Mouse (Mus musculus): ENCODE data around the gene Ltf. TPM values are rescaled to one million over a fixed set of nuclear protein-coding genes. Genes with fewer than 3 reads are reported as not detected.

Gene Ltf
- total RNA-seq, 2 experiments from 2014 or later, result 147 to 196 TPM

DNA sequence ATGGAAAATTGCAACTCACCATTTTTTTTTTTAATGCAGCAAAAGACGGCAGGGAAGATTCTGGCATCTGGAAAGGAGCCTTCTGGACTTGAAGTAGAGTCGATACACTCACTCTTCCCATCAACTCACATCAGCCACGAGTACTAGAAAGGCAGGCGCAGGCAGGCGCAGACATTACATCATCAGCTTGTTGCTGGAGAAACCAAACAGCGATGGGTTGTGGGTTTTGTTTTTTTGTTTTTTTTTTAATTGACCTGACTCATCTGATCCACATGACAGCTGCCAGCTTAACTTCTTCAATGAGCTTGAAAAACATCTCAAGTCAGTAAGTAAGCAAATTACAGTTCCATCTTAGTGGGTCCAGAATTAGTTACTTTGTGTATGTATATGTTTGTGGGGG is 67.1 kb downstream of the Ltf start:
- ATAC-seq (replicated peaks; ENCODE audit: poor library complexity), result peak; percentile 26; the same call in 1 of the 2 replicates

- ATAC-seq (replicated peaks; ENCODE audit: poor library complexity), result 0 out of 2 replicates have a peak, but pooled peaks have one; percentile 29
These were observed 68.0 kb downstream of the Ltf start for GRCm38 (mm10) chr9:111086995-111087606.

DNA sequence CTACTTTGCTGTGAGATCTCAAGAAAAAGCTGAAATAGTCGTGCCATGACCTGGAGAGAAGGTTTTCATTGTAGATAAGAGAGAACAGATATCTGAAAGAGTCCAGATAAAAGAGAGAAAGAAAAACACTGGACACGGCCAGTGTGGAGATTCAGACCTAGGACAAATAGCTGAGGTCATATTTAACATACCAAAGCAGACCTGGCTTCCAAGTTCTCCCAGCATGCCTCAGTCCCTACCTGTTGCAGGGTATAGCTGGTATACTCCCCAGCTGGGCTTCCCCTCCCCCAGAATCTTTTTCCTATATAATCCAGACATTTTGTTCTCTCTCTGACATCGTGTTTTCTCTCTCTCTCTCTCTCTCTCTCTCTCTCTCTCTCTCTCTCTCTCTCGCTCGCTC is 68.9 kb downstream of the Ltf start:
- no peak for ATAC-seq (replicated peaks; ENCODE audit: poor library complexity)

- ATAC-seq (replicated peaks; ENCODE audit: poor library complexity), result no peak
These were observed 69.8 kb downstream of the Ltf start for GRCm38 (mm10) chr9:111088886-111089285.

Other genes starting within 250 kb of the Ltf start
- not detected in 2 replicates for gene Prss42, start 221.1 kb upstream of the Ltf start, total RNA-seq (2015)
- not detected in 2 replicates for gene Prss42, start 221.1 kb upstream of the Ltf start, total RNA-seq (2017)
- not detected in 2 replicates for gene Prss44, start 205.3 kb upstream of the Ltf start, total RNA-seq (2015)
- gene Prss44, start 205.3 kb upstream of the Ltf start, total RNA-seq (2017), result not detected in 2 replicates
- not detected in 2 replicates for gene Prss43, start 192.6 kb upstream of the Ltf start, total RNA-seq (2015)
- not detected in 2 replicates for gene Prss43, start 192.6 kb upstream of the Ltf start, total RNA-seq (2017)
- not detected in 2 replicates for gene Prss45, start 184.7 kb upstream of the Ltf start, total RNA-seq (2015)
- gene Prss45, start 184.7 kb upstream of the Ltf start, total RNA-seq (2017), result not detected in 2 replicates
- not detected in 2 replicates for gene Prss46, start 174.8 kb upstream of the Ltf start, total RNA-seq (2015)
- not detected in 2 replicates for gene Prss46, start 174.8 kb upstream of the Ltf start, total RNA-seq (2017)
- gene Prss50, start 161.3 kb upstream of the Ltf start, total RNA-seq (2015), result 2.3 and 10.4 TPM in 2 replicates
- 1.4 and 1.6 TPM in 2 replicates for gene Prss50, start 161.3 kb upstream of the Ltf start, total RNA-seq (2017)
- gene Als2cl, start 139.4 kb upstream of the Ltf start, total RNA-seq (2015), result 0.07 and 0.44 TPM in 2 replicates
- 0.08 and 0.20 TPM in 2 replicates for gene Als2cl, start 139.4 kb upstream of the Ltf start, total RNA-seq (2017)
- gene Tmie, start 139.2 kb upstream of the Ltf start, total RNA-seq (2015), result not detected in 2 replicates
- not detected in 2 replicates for gene Tmie, start 139.2 kb upstream of the Ltf start, total RNA-seq (2017)
- gene Fam240a, start 102.4 kb upstream of the Ltf start, total RNA-seq (2015), result not detected in 2 replicates
- not detected in 2 replicates for gene Fam240a, start 102.4 kb upstream of the Ltf start, total RNA-seq (2017)
- not detected in 2 replicates for gene Tdgf1, start 73.1 kb upstream of the Ltf start, total RNA-seq (2015)
- gene Tdgf1, start 73.1 kb upstream of the Ltf start, total RNA-seq (2017), result not detected in 2 replicates
- gene Lrrc2, start 67.7 kb upstream of the Ltf start, total RNA-seq (2015), result 0.35 TPM in 1 of 2 replicates, not detected in the other
- not detected in 2 replicates for gene Lrrc2, start 67.7 kb upstream of the Ltf start, total RNA-seq (2017)
- not detected in 2 replicates for gene Rtp3, start 28.7 kb upstream of the Ltf start, total RNA-seq (2015)
- not detected in 2 replicates for gene Rtp3, start 28.7 kb upstream of the Ltf start, total RNA-seq (2017)
- 2.9 and 4.1 TPM in 2 replicates for gene Ccrl2, start 38.2 kb downstream of the Ltf start, total RNA-seq (2015)
- 3.9 and 8.9 TPM in 2 replicates for gene Ccrl2, start 38.2 kb downstream of the Ltf start, total RNA-seq (2017)
- gene Lrrfip2, start 98.3 kb downstream of the Ltf start, total RNA-seq (2015), result 43.9 and 48.3 TPM in 2 replicates
- gene Lrrfip2, start 98.3 kb downstream of the Ltf start, total RNA-seq (2017), result 66.8 and 74.0 TPM in 2 replicates